Mouse (Mus musculus): ENCODE measurements at regions not wholly inside any gene's neighbourhood (a gene's known extent, or its start where the extent isn't known, plus 50 kb on each side); places are given as distances from the start of the nearest gene placed in this dataset.

GRCm38 (mm10) chr1:189473071-189473470 is 71.0 kb upstream of the Kcnk2 start:
- peak in 1 of 2 experiments; percentile 12 for DNase-seq

- DNase-seq: no peak
Measured at GRCm38 (mm10) chr1:189458421-189458820, 56.3 kb upstream of the Kcnk2 start.
